Mouse (Mus musculus): Measurements from ENCODE around the gene Adam19. TPM values are rescaled to one million over a fixed set of nuclear protein-coding genes. Genes with fewer than 3 reads are reported as not detected.

Adam19 gene
- total and polyA plus RNA-seq, 2 experiments from 2014 or later, result 5.8 to 18.5 TPM

DNA sequence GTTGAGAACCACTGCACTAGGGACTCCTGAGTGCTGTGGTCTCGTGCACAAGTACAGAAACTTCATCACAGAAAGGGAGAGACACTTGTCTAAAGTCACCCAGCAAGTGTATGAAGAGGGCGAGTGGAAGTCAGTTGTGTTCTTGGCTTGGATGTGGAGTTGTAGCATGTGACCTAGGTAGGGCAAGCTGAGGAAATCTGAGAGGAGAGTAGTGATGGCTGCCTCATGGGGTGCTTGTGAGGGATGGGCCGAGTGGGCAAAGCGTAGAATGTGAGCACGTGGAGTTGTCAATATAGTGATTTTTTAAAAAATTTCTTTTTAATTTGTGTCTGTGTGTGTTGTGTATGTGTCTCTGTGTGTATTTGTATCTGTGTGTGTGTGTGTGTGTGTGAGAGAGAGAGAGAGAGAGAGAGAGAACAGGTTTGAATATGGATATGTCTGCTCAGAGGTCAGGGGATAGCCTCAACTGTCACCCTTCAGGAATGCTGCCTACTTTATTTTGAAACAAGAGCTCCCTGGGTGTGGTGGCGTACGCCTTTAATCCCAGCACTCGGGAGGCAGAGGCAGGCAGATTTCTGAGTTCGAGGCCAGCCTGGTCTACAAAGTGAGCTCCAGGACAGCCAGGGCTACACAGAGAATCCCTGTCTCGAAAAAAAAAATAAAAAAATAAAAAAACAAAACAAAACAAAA lies 11.7 kb downstream of the Adam19 start:
- Histone ChIP-seq H3K36me3 (ENCODE audit: insufficient read depth, low read length) (no peaks in the 10 kb centered on the region), H3K4me1 (ENCODE audit: insufficient read depth, low read length) (0 out of 2 replicates have a peak, but pooled peaks cover 7% of the 10 kb centered on the region), H3K9me3 (ENCODE audit: low read length) (no peaks in the 10 kb centered on the region), H3K27me3 (ENCODE audit: insufficient read depth, low read length) (no peaks in the 10 kb centered on the region), H3K27ac (no peak overlapping the region), H3K9ac (replicated peaks; ENCODE audit: low read length) (no peak overlapping the region), H3K4me3 (ENCODE audit: low read length) (no peak overlapping the region), H3K4me2 (ENCODE audit: low read depth, low read length) (no peak overlapping the region)
- WGBS, result 93% methylated on average over 10 of the region's 10 CpGs
- DNase-seq (ENCODE audit: low spot score), result no peak
- ATAC-seq, result no peak
- no peak for TF ChIP-seq CTCF (IDR thresholded peaks at IDR 0.05; ENCODE audit: low read depth)

- H3K9me3 ChIP-seq (ENCODE audit: low read length), result no peaks in the 10 kb centered on the region
- WGBS, result 32% methylated on average over 12 of the region's 12 CpGs
- H3K27ac ChIP-seq, result peak overlapping the region; percentile 32
- no peaks in the 10 kb centered on the region for H3K27me3 ChIP-seq (ENCODE audit: insufficient read depth, low read length)
- ATAC-seq (no peak), DNase-seq (ENCODE audit: low spot score) (no peak)
- H3K4me1 ChIP-seq (ENCODE audit: insufficient read depth, low read length), result 0 out of 2 replicates have a peak, but pooled peaks cover 7% of the 10 kb centered on the region
- H3K36me3 ChIP-seq (ENCODE audit: insufficient read depth, low read length), result no peaks in the 10 kb centered on the region
- H3K9ac ChIP-seq (replicated peaks; ENCODE audit: low read length), result no peak overlapping the region
- TF ChIP-seq CTCF (IDR thresholded peaks at IDR 0.05; ENCODE audit: low read depth), result no peak
- no peak overlapping the region for H3K4me3 ChIP-seq (ENCODE audit: low read length)
- no peak overlapping the region for H3K4me2 ChIP-seq (ENCODE audit: low read depth, low read length)
Observed at GRCm38 (mm10) chr11:46068756-46069407, 13.1 kb downstream of the Adam19 start.

- Histone ChIP-seq H3K9ac (replicated peaks; ENCODE audit: low read length) (no peak overlapping the region), H3K4me1 (ENCODE audit: insufficient read depth, low read length) (0 out of 2 replicates have a peak, but pooled peaks cover 7% of the 10 kb centered on the region), H3K36me3 (ENCODE audit: insufficient read depth, low read length) (no peaks in the 10 kb centered on the region), H3K27me3 (ENCODE audit: insufficient read depth, low read length) (no peaks in the 10 kb centered on the region), H3K4me2 (ENCODE audit: low read depth, low read length) (no peak overlapping the region), H3K27ac (no peak overlapping the region; the same call in 1 of the 2 replicates), H3K4me3 (ENCODE audit: low read length) (no peak overlapping the region), H3K9me3 (ENCODE audit: low read length) (no peaks in the 10 kb centered on the region)
- WGBS, result 33% methylated on average over 17 of the region's 17 CpGs
- TF ChIP-seq CTCF (IDR thresholded peaks at IDR 0.05; ENCODE audit: low read depth), result no peak
- DNase-seq (ENCODE audit: low spot score) (no peak), ATAC-seq (0 out of 2 replicates have a peak, but pooled peaks have one; percentile 14)
Observed at GRCm38 (mm10) chr11:46069408-46070003, 13.7 kb downstream of the Adam19 start.

GRCm38 (mm10) chr11:46070161-46070560 lies 14.4 kb downstream of the Adam19 start:
- 83% methylated on average over 4 of the region's 4 CpGs for WGBS
- no peak for DNase-seq (ENCODE audit: low spot score)

DNA sequence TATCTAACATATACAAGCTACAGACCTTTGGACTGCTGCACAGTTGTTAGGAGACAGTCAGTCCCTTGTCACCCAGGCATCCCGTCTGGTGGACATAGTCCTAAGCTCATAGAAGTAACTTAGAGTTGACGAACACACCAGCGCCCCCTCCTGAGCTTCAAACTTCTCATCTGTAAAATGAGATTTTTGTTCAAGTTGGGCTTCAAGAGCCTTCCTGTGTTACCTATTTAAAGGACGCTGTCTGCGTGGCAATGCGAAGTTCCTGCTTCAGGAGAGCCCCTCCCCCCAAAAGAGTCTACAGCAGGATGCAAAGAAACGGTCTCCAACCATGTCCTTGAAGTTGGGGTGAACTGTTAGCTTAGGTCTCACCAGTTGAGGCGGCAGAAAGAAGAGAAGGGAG lies 15.0 kb downstream of the Adam19 start:
- WGBS, result 79% methylated on average over 8 of the region's 8 CpGs
- no peak for ATAC-seq
- H3K9ac ChIP-seq (replicated peaks; ENCODE audit: low read length), result no peak overlapping the region
- no peaks in the 10 kb centered on the region for H3K4me1 ChIP-seq (ENCODE audit: insufficient read depth, low read length)
- DNase-seq (ENCODE audit: low spot score), result no peak
- no peaks in the 10 kb centered on the region for H3K36me3 ChIP-seq (ENCODE audit: insufficient read depth, low read length)
- no peak overlapping the region for H3K27ac ChIP-seq
- peak; percentile 13; the same call in 1 of the 2 replicates for TF ChIP-seq CTCF (IDR thresholded peaks at IDR 0.05; ENCODE audit: low read depth)
- H3K4me3 ChIP-seq (ENCODE audit: low read length), result no peak overlapping the region
- H3K9me3 ChIP-seq (ENCODE audit: low read length), result no peaks in the 10 kb centered on the region
- H3K4me2 ChIP-seq (ENCODE audit: low read depth, low read length), result no peak overlapping the region
- H3K27me3 ChIP-seq (ENCODE audit: insufficient read depth, low read length), result no peaks in the 10 kb centered on the region

More at GRCm38 (mm10) chr11:46070161-46070560, 14.4 kb downstream of the Adam19 start:
- Histone ChIP-seq H3K27ac (no peak overlapping the region), H3K4me1 (ENCODE audit: insufficient read depth, low read length) (0 out of 2 replicates have a peak, but pooled peaks cover 5% of the 10 kb centered on the region), H3K4me2 (ENCODE audit: low read depth, low read length) (no peak overlapping the region), H3K36me3 (ENCODE audit: insufficient read depth, low read length) (no peaks in the 10 kb centered on the region), H3K4me3 (ENCODE audit: low read length) (no peak overlapping the region), H3K27me3 (ENCODE audit: insufficient read depth, low read length) (no peaks in the 10 kb centered on the region), H3K9me3 (ENCODE audit: low read length) (no peaks in the 10 kb centered on the region), H3K9ac (replicated peaks; ENCODE audit: low read length) (no peak overlapping the region)
- TF ChIP-seq CTCF (IDR thresholded peaks at IDR 0.05; ENCODE audit: low read depth), result no peak
- no peak for ATAC-seq

GRCm38 (mm10) chr11:46072466-46073060 lies 16.8 kb downstream of the Adam19 start:
- no peaks in the 10 kb centered on the region for H3K36me3 ChIP-seq (ENCODE audit: insufficient read depth, low read length)
- no peak for ATAC-seq
- no peak overlapping the region for H3K4me2 ChIP-seq (ENCODE audit: low read depth, low read length)
- no peaks in the 10 kb centered on the region for H3K27me3 ChIP-seq (ENCODE audit: insufficient read depth, low read length)
- no peak overlapping the region for H3K4me3 ChIP-seq (ENCODE audit: low read length)
- H3K27ac ChIP-seq, result no peak overlapping the region
- H3K9me3 ChIP-seq (ENCODE audit: low read length), result no peaks in the 10 kb centered on the region
- WGBS, result 77% methylated on average over 8 of the region's 8 CpGs
- DNase-seq (ENCODE audit: low spot score), result no peak
- no peak for TF ChIP-seq CTCF (IDR thresholded peaks at IDR 0.05; ENCODE audit: low read depth)
- no peak overlapping the region for H3K9ac ChIP-seq (replicated peaks; ENCODE audit: low read length)
- H3K4me1 ChIP-seq (ENCODE audit: insufficient read depth, low read length), result no peaks in the 10 kb centered on the region
